Mouse (Mus musculus) CH12.LX (cell line): ENCODE results near the gene Btbd16. TPM values are rescaled to one million over a fixed set of nuclear protein-coding genes. Genes with fewer than 3 reads are reported as not detected.
A peak's percentile ranks its signal among the peaks of the same experiment; 100 is the strongest.

ENCODE experiments used
- DNase-seq: peaks from one replicate; pipeline ENCODE4 v3.0.0-alpha.2; 2013; ENCODE audit errors: extremely low read depth
- H3K27ac ChIP-seq: 2 replicates; pipeline ENCODE4 v1.5.1; 2012; ENCODE audit warnings: low read depth, mild to moderate bottlenecking, control low read depth, moderate library complexity; ENCODE audit not compliant: insufficient read depth
- H3K27me3 ChIP-seq: replicated peaks from 2 replicates; pipeline ENCODE3; 2012; ENCODE audit warnings: inconsistent platforms
- H3K36me3 ChIP-seq, 2 experiments: replicated peaks in 1 of 2; 2 replicates each; pipeline versions ENCODE3 to v1.6.1; 2012; ENCODE audit warnings: inconsistent platforms in 1 of 2, low read length in 1 of 2, mild to moderate bottlenecking in 1 of 2, mixed read lengths in 1 of 2, moderate library complexity in 1 of 2; ENCODE audit not compliant: control insufficient read depth in 1 of 2, insufficient read depth in 1 of 2
- H3K4me1 ChIP-seq, 2 experiments: 2 replicates each; pipeline ENCODE4 v1.6.1; 2012; ENCODE audit warnings: inconsistent platforms in 1 of 2, moderate library complexity in 1 of 2; ENCODE audit not compliant: insufficient read depth in 2 of 2, control insufficient read depth in 1 of 2
- H3K4me2 ChIP-seq: 2 replicates; pipeline ENCODE4 v1.6.1; 2012; ENCODE audit warnings: low read depth, mild to moderate bottlenecking, control low read depth; ENCODE audit not compliant: poor library complexity, insufficient read depth, severe bottlenecking
- H3K4me3 ChIP-seq, 3 experiments: fragments of 150-350 bp in 1 of 3; sonication (generic) in 1 of 3; replicated peaks in 1 of 3; 2 replicates each; pipeline versions ENCODE3 to v1.5.1; 2011 to 2012; ENCODE audit warnings: low read depth in 2 of 3, low read length in 2 of 3, mild to moderate bottlenecking in 2 of 3, moderate library complexity in 2 of 3, control low read depth in 1 of 3, improper control_type of control experiment in 1 of 3, inconsistent platforms in 1 of 3, mixed read lengths in 1 of 3; ENCODE audit not compliant: poor library complexity in 1 of 3
- H3K79me2 ChIP-seq: replicated peaks from 2 replicates; pipeline ENCODE4 v1.6.1; 2012; ENCODE audit warnings: mild to moderate bottlenecking, moderate library complexity; ENCODE audit not compliant: control insufficient read depth, poor library complexity, insufficient read depth, severe bottlenecking; ENCODE audit errors: extremely low read depth
- H3K9ac ChIP-seq: 2 replicates; pipeline ENCODE4 v1.6.1; 2012; ENCODE audit warnings: low read depth, mild to moderate bottlenecking, control low read depth, moderate library complexity; ENCODE audit not compliant: insufficient read depth
- H3K9me3 ChIP-seq: replicated peaks from 2 replicates; pipeline ENCODE3; 2012; ENCODE audit warnings: low read length, inconsistent platforms, mixed read lengths
- CHD2 ChIP-seq: IDR thresholded peaks from 2 replicates; pipeline ENCODE4 v1.6.1; 2011; ENCODE audit warnings: low read length, improper control_type of control experiment
- CTCF ChIP-seq, 2 experiments: IDR thresholded peaks in 1 of 2; conservative IDR thresholded peaks in 1 of 2; 2 replicates each; pipeline ENCODE4 v1.5.1; 2011 to 2012; ENCODE audit warnings: low read depth in 2 of 2, low read length in 2 of 2, improper control_type of control experiment in 1 of 2, inconsistent platforms in 1 of 2, mild to moderate bottlenecking in 1 of 2, moderate library complexity in 1 of 2
- E2F4 ChIP-seq: IDR thresholded peaks from 2 replicates; pipeline ENCODE4 v1.6.1; 2011; ENCODE audit warnings: low read depth, low read length, improper control_type of control experiment; ENCODE audit not compliant: insufficient replicate concordance
- ELF1 ChIP-seq: IDR thresholded peaks from 2 replicates; pipeline ENCODE4 v1.6.1; 2014; ENCODE audit warnings: low read depth, mild to moderate bottlenecking, inconsistent platforms, low read length, improper control_type of control experiment
- EP300 ChIP-seq: IDR thresholded peaks from 2 replicates; pipeline ENCODE4 v1.6.1; 2011; ENCODE audit warnings: low read length, improper control_type of control experiment
- ETS1 ChIP-seq: conservative IDR thresholded peaks from 2 replicates; pipeline ENCODE4 v1.6.1; 2012; ENCODE audit warnings: low read depth, mild to moderate bottlenecking, inconsistent platforms, low read length, improper control_type of control experiment, moderate library complexity
- JUND ChIP-seq: conservative IDR thresholded peaks from 2 replicates; pipeline ENCODE4 v1.6.1; 2011; ENCODE audit warnings: low read depth, low read length, improper control_type of control experiment
- KAT2A ChIP-seq: IDR thresholded peaks from 2 replicates; pipeline ENCODE4 v1.6.1; 2012; ENCODE audit warnings: low read length, improper control_type of control experiment, inconsistent platforms; ENCODE audit not compliant: insufficient replicate concordance
- MAFK ChIP-seq: IDR thresholded peaks from 2 replicates; pipeline ENCODE4 v1.6.1; 2011; ENCODE audit warnings: low read length, improper control_type of control experiment; ENCODE audit not compliant: insufficient replicate concordance
- MAX ChIP-seq: IDR thresholded peaks from 2 replicates; pipeline ENCODE4 v1.6.1; 2011; ENCODE audit warnings: low read length, improper control_type of control experiment
- MAZ ChIP-seq: IDR thresholded peaks from 2 replicates; pipeline ENCODE4 v1.6.1; 2012; ENCODE audit warnings: low read depth, mild to moderate bottlenecking, inconsistent platforms, low read length, improper control_type of control experiment, moderate library complexity
- MEF2A ChIP-seq: IDR thresholded peaks from 2 replicates; pipeline ENCODE4 v1.6.1; 2014; ENCODE audit warnings: low read depth, mild to moderate bottlenecking, inconsistent platforms, low read length, improper control_type of control experiment, borderline replicate concordance
- MXI1 ChIP-seq: IDR thresholded peaks from 2 replicates; pipeline ENCODE4 v1.6.1; 2011; ENCODE audit warnings: mild to moderate bottlenecking, low read depth, low read length, improper control_type of control experiment
- MYC ChIP-seq: IDR thresholded peaks from 2 replicates; pipeline ENCODE4 v1.6.1; 2011; ENCODE audit warnings: low read depth, mild to moderate bottlenecking, improper control_type of control experiment, low read length
- POLR2AphosphoS2 ChIP-seq: IDR thresholded peaks from 2 replicates; pipeline ENCODE4 v1.6.1; 2011; ENCODE audit warnings: low read depth, low read length, improper control_type of control experiment
- RAD21 ChIP-seq: IDR thresholded peaks from 2 replicates; pipeline ENCODE4 v1.6.1; 2011; ENCODE audit warnings: low read depth, mild to moderate bottlenecking, low read length, improper control_type of control experiment, moderate library complexity
- RCOR1 ChIP-seq: conservative IDR thresholded peaks from 2 replicates; pipeline ENCODE4 v1.6.1; 2012; ENCODE audit warnings: low read depth, mild to moderate bottlenecking, inconsistent platforms, low read length, improper control_type of control experiment
- SMC3 ChIP-seq: IDR thresholded peaks from 2 replicates; pipeline ENCODE4 v1.6.1; 2011; ENCODE audit warnings: low read depth, low read length, improper control_type of control experiment
- USF1 ChIP-seq: IDR thresholded peaks from 2 replicates; pipeline ENCODE4 v1.6.1; 2014; ENCODE audit warnings: low read depth, mild to moderate bottlenecking, inconsistent platforms, low read length, improper control_type of control experiment
- ZC3H11A ChIP-seq: IDR thresholded peaks from 2 replicates; pipeline ENCODE4 v1.6.1; 2012; ENCODE audit warnings: low read depth, mild to moderate bottlenecking, inconsistent platforms, low read length, improper control_type of control experiment
- ZMIZ1 ChIP-seq: IDR thresholded peaks from 2 replicates; pipeline ENCODE4 v1.6.1; 2012; ENCODE audit warnings: low read depth, mild to moderate bottlenecking, inconsistent platforms, low read length, improper control_type of control experiment
- dilution Hi-C: fragments of 300-500 bp; cut with MboI; formaldehyde crosslinking; loops from 2 replicates; pipeline ENCODE4 v1.14.3; 2020; ENCODE audit warnings: low sequenced_read_pairs; ENCODE audit not compliant: extremely low pct_unique_long_range_greater_than_20kb, extremely low pct_ligation_motif_present
- in situ Hi-C: fragments of 300-500 bp; cut with MboI; formaldehyde crosslinking; loops from 3 replicates; pipeline ENCODE4 v1.14.3; 2019; ENCODE audit warnings: low sequenced_read_pairs, low pct_ligation_motif_present, low pct_unique_long_range_greater_than_20kb, mixed read lengths
- polyA plus RNA-seq: library from polyadenylated mRNA; unstranded; fragments of >175 nt; gene quantifications from 2 replicates; pipeline ENCODE4 v1.2.1, GENCODE M21; 2012; ENCODE audit warnings: low read depth; ENCODE audit not compliant: insufficient read length
- total RNA-seq, 2 experiments: library from RNA; depleted of rRNA; stranded (reverse); fragments of 300-350 nt in 1 of 2; fragments of >200 nt in 1 of 2; gene quantifications; 2 replicates each; pipeline ENCODE4 v1.2.3; 2012 to 2014

The Btbd16 gene
- total and polyA plus RNA-seq, 3 experiments: not detected

DNA sequence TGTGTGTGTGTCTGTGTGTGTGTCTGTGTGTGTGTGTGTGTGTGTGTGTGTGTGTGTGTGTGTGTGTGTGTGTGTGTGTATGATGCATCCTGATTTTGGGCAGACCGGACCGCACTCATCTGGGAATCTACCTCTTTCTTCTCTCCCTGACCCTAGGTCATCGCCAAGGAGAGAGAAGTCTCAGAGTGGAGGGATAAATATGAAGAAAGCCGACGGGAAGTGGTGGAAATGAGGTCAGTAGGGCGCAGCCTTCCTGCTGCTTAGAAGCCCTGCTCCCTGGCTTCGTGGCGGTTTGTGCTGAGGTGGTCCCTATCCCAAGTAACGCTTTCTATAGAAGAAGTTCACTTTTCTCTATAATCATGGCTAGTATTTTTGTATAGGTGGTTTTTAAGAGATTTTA is 22.2 kb upstream of the Btbd16 start:
- Histone ChIP-seq H3K27me3 (peaks cover 57% of the 10 kb centered on the region), H3K4me1 (no peaks in the 10 kb centered on the region), H3K36me3 (no peaks in the 10 kb centered on the region), H3K4me3 (no peak overlapping the region), H3K79me2 (no peaks in the 10 kb centered on the region), H3K27ac (no peak overlapping the region), H3K9me3 (no peaks in the 10 kb centered on the region), H3K4me2 (no peak overlapping the region), H3K9ac (no peak overlapping the region)
- dilution Hi-C loops (no loop called here), in situ Hi-C loops (no loop called here)
- DNase-seq: no peak
- no peak for TF ChIP-seq MXI1
- TF ChIP-seq CTCF (conservative IDR thresholded peaks at IDR 0.05 in 1 of 2, IDR thresholded peaks at IDR 0.05 in 1 of 2; ENCODE audit: low read depth in 2 of 2, low read length in 2 of 2): no peak
- TF ChIP-seq USF1: no peak
- TF ChIP-seq MYC: no peak
- no peak for TF ChIP-seq ELF1
- TF ChIP-seq ZMIZ1: no peak
- no peak for TF ChIP-seq MAFK
- TF ChIP-seq JUND: no peak
- TF ChIP-seq ETS1: no peak
- TF ChIP-seq ZC3H11A: no peak
- no peak for TF ChIP-seq RAD21
- no peak for TF ChIP-seq KAT2A
- TF ChIP-seq MAX: no peak
- no peak for TF ChIP-seq POLR2AphosphoS2
- no peak for TF ChIP-seq MEF2A
- no peak for TF ChIP-seq CHD2
- no peak for TF ChIP-seq SMC3
- TF ChIP-seq EP300: no peak
- TF ChIP-seq E2F4: no peak
- no peak for TF ChIP-seq MAZ

DNA sequence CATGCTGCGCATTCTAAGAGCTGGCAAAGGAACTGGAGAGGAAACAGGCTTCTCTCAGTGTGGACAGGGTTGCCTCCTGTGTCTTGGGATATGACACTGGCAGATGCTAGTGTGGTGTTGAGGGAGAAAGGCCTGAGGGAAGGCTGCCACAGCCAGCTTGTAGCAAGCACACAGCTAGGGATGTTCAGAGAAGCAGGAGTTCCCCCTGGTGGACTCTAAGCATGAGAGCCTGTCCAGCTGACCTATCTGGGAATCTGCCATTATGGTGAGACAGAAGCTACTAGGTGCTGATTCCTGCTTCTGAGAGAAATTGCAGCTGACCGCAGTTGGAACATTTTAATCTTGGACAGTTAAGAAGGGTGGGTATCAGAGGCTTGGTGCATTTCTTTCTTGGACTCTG is 19.1 kb upstream of the Btbd16 start:
- Histone ChIP-seq H3K36me3 (no peaks in the 10 kb centered on the region), H3K4me3 (no peak overlapping the region), H3K9me3 (no peaks in the 10 kb centered on the region), H3K9ac (no peak overlapping the region), H3K4me1 (no peaks in the 10 kb centered on the region), H3K27me3 (peaks cover 56% of the 10 kb centered on the region), H3K27ac (no peak overlapping the region), H3K4me2 (no peak overlapping the region), H3K79me2 (no peaks in the 10 kb centered on the region)
- dilution Hi-C loops: no loop called here
- no peak for TF ChIP-seq RCOR1
- TF ChIP-seq CTCF (conservative IDR thresholded peaks at IDR 0.05 in 1 of 2, IDR thresholded peaks at IDR 0.05 in 1 of 2; ENCODE audit: low read depth in 2 of 2, low read length in 2 of 2): peak in 1 of 2 experiments; percentile 52; a peak in 2 of 4 replicates
- TF ChIP-seq RAD21: peak; percentile 49
- peak; percentile 57 for TF ChIP-seq SMC3
- no peak for TF ChIP-seq POLR2AphosphoS2
- no peak for DNase-seq
- in situ Hi-C loops: loop anchor here (5.0 kb wide), 1 partner anchor 72 kb away; no protein-coding TSS in a partner anchor
